Mouse (Mus musculus): ENCODE measurements around the gene Gm11595.
"Not testable (repeated sequence)": the region's sequence is repeated elsewhere in the genome, so short reads cannot be mapped to it uniquely, and the experiment has no call there.

DNA sequence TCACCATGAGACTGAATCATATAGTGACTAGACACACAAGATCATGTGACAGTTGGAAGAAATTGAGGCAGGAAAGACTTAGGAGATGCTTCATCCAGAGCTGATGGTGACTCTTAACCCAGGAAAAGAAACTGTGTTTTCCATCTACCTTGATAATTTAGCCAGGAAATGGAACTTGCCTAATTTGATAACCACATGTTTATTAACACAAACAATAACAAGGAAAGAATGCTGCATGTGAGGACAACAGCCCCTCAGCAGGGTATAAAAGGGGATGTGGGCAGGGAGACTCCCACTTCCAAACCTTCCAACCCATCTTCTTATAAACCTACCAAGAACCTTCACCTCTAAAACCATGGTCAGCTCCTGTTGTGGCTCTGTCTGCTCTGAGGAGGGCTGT lies 12.2 kb upstream of the Gm11595 start, which contains the start of gene Krtap4-9:
- not testable (repeated sequence) for TF ChIP-seq CTCF, POLR2A (IDR thresholded peaks at IDR 0.05; ENCODE audit: insufficient read depth, low read depth, low read length)
